Mouse (Mus musculus) CH12.LX (cell line): ENCODE measurements around the gene Cacna2d2. TPM values are rescaled to one million over a fixed set of nuclear protein-coding genes. Genes with fewer than 3 reads are reported as not detected.

Source experiments
- DNase-seq: peaks from one replicate; pipeline ENCODE4 v3.0.0-alpha.2; 2013; ENCODE audit errors: extremely low read depth
- H3K27ac ChIP-seq: 2 replicates; pipeline ENCODE4 v1.5.1; 2012; ENCODE audit warnings: low read depth, mild to moderate bottlenecking, control low read depth, moderate library complexity; ENCODE audit not compliant: insufficient read depth
- H3K27me3 ChIP-seq: replicated peaks from 2 replicates; pipeline ENCODE3; 2012; ENCODE audit warnings: inconsistent platforms
- H3K36me3 ChIP-seq, 2 experiments: replicated peaks in 1 of 2; 2 replicates each; pipeline versions ENCODE3 to v1.6.1; 2012; ENCODE audit warnings: inconsistent platforms in 1 of 2, low read length in 1 of 2, mild to moderate bottlenecking in 1 of 2, mixed read lengths in 1 of 2, moderate library complexity in 1 of 2; ENCODE audit not compliant: control insufficient read depth in 1 of 2, insufficient read depth in 1 of 2
- H3K4me1 ChIP-seq, 2 experiments: 2 replicates each; pipeline ENCODE4 v1.6.1; 2012; ENCODE audit warnings: inconsistent platforms in 1 of 2, moderate library complexity in 1 of 2; ENCODE audit not compliant: insufficient read depth in 2 of 2, control insufficient read depth in 1 of 2
- H3K4me2 ChIP-seq: 2 replicates; pipeline ENCODE4 v1.6.1; 2012; ENCODE audit warnings: low read depth, mild to moderate bottlenecking, control low read depth; ENCODE audit not compliant: poor library complexity, insufficient read depth, severe bottlenecking
- H3K4me3 ChIP-seq, 3 experiments: fragments of 150-350 bp in 1 of 3; sonication (generic) in 1 of 3; replicated peaks in 1 of 3; 2 replicates each; pipeline versions ENCODE3 to v1.5.1; 2011 to 2012; ENCODE audit warnings: low read depth in 2 of 3, low read length in 2 of 3, mild to moderate bottlenecking in 2 of 3, moderate library complexity in 2 of 3, control low read depth in 1 of 3, improper control_type of control experiment in 1 of 3, inconsistent platforms in 1 of 3, mixed read lengths in 1 of 3; ENCODE audit not compliant: poor library complexity in 1 of 3
- H3K79me2 ChIP-seq: replicated peaks from 2 replicates; pipeline ENCODE4 v1.6.1; 2012; ENCODE audit warnings: mild to moderate bottlenecking, moderate library complexity; ENCODE audit not compliant: control insufficient read depth, poor library complexity, insufficient read depth, severe bottlenecking; ENCODE audit errors: extremely low read depth
- H3K9ac ChIP-seq: 2 replicates; pipeline ENCODE4 v1.6.1; 2012; ENCODE audit warnings: low read depth, mild to moderate bottlenecking, control low read depth, moderate library complexity; ENCODE audit not compliant: insufficient read depth
- H3K9me3 ChIP-seq: replicated peaks from 2 replicates; pipeline ENCODE3; 2012; ENCODE audit warnings: low read length, inconsistent platforms, mixed read lengths
- BHLHE40 ChIP-seq: IDR thresholded peaks from 2 replicates; pipeline ENCODE4 v1.6.1; 2011; ENCODE audit warnings: mild to moderate bottlenecking, low read depth, low read length, improper control_type of control experiment
- ELF1 ChIP-seq: IDR thresholded peaks from 2 replicates; pipeline ENCODE4 v1.6.1; 2014; ENCODE audit warnings: low read depth, mild to moderate bottlenecking, inconsistent platforms, low read length, improper control_type of control experiment
- EP300 ChIP-seq: IDR thresholded peaks from 2 replicates; pipeline ENCODE4 v1.6.1; 2011; ENCODE audit warnings: low read length, improper control_type of control experiment
- IRF4 ChIP-seq: IDR thresholded peaks from 2 replicates; pipeline ENCODE4 v1.6.1; 2014; ENCODE audit warnings: low read depth, mild to moderate bottlenecking, inconsistent platforms, low read length, improper control_type of control experiment
- KAT2A ChIP-seq: IDR thresholded peaks from 2 replicates; pipeline ENCODE4 v1.6.1; 2012; ENCODE audit warnings: low read length, improper control_type of control experiment, inconsistent platforms; ENCODE audit not compliant: insufficient replicate concordance
- NELFE ChIP-seq: IDR thresholded peaks from 2 replicates; pipeline ENCODE4 v1.6.1; 2011; ENCODE audit warnings: low read depth, low read length, improper control_type of control experiment
- NRF1 ChIP-seq: IDR thresholded peaks from 2 replicates; pipeline ENCODE4 v1.6.1; 2014; ENCODE audit warnings: low read depth, mild to moderate bottlenecking, inconsistent platforms, low read length, improper control_type of control experiment, moderate library complexity
- PAX5 ChIP-seq: IDR thresholded peaks from 2 replicates; pipeline ENCODE4 v1.6.1; 2012; ENCODE audit warnings: low read length, inconsistent platforms, mixed read lengths
- POLR2AphosphoS2 ChIP-seq: IDR thresholded peaks from 2 replicates; pipeline ENCODE4 v1.6.1; 2011; ENCODE audit warnings: low read depth, low read length, improper control_type of control experiment
- RCOR1 ChIP-seq: conservative IDR thresholded peaks from 2 replicates; pipeline ENCODE4 v1.6.1; 2012; ENCODE audit warnings: low read depth, mild to moderate bottlenecking, inconsistent platforms, low read length, improper control_type of control experiment
- USF2 ChIP-seq: conservative IDR thresholded peaks from 2 replicates; pipeline ENCODE4 v1.6.1; 2011; ENCODE audit warnings: low read depth, low read length, improper control_type of control experiment
- ZC3H11A ChIP-seq: IDR thresholded peaks from 2 replicates; pipeline ENCODE4 v1.6.1; 2012; ENCODE audit warnings: low read depth, mild to moderate bottlenecking, inconsistent platforms, low read length, improper control_type of control experiment
- ZKSCAN1 ChIP-seq: IDR thresholded peaks from 2 replicates; pipeline ENCODE4 v1.6.1; 2012; ENCODE audit warnings: low read depth, inconsistent platforms, low read length, improper control_type of control experiment, borderline replicate concordance
- ZNF384 ChIP-seq: IDR thresholded peaks from 2 replicates; pipeline ENCODE4 v1.6.1; 2012; ENCODE audit warnings: low read depth, low read length, improper control_type of control experiment, inconsistent platforms
- dilution Hi-C: fragments of 300-500 bp; cut with MboI; formaldehyde crosslinking; loops from 2 replicates; pipeline ENCODE4 v1.14.3; 2020; ENCODE audit warnings: low sequenced_read_pairs; ENCODE audit not compliant: extremely low pct_unique_long_range_greater_than_20kb, extremely low pct_ligation_motif_present
- in situ Hi-C: fragments of 300-500 bp; cut with MboI; formaldehyde crosslinking; loops from 3 replicates; pipeline ENCODE4 v1.14.3; 2019; ENCODE audit warnings: low sequenced_read_pairs, low pct_ligation_motif_present, low pct_unique_long_range_greater_than_20kb, mixed read lengths
- polyA plus RNA-seq: library from polyadenylated mRNA; unstranded; fragments of >175 nt; gene quantifications from 2 replicates; pipeline ENCODE4 v1.2.1, GENCODE M21; 2012; ENCODE audit warnings: low read depth; ENCODE audit not compliant: insufficient read length
- total RNA-seq, 2 experiments: library from RNA; depleted of rRNA; stranded (reverse); fragments of 300-350 nt in 1 of 2; fragments of >200 nt in 1 of 2; gene quantifications; 2 replicates each; pipeline ENCODE4 v1.2.3; 2012 to 2014

The Cacna2d2 gene
- total and polyA plus RNA-seq, 3 experiments: 0.04 TPM; not detected in 2

GRCm38 (mm10) chr9:107547957-107548356 lies 148.5 kb downstream of the Cacna2d2 start:
- TF ChIP-seq PAX5 (no peak), ELF1 (no peak), ZKSCAN1 (no peak), EP300 (no peak), RCOR1 (no peak), BHLHE40 (no peak), NELFE (no peak), NRF1 (no peak), ZC3H11A (no peak), POLR2AphosphoS2 (no peak), IRF4 (no peak), USF2 (no peak)
- TF ChIP-seq, all 38 proteins: peak for 0
- dilution Hi-C loops (no loop called here), in situ Hi-C loops (no loop called here)
- no peaks in the 10 kb centered on the region for H3K9me3 ChIP-seq
- DNase-seq: no peak
- H3K4me2 ChIP-seq: no peak overlapping the region
- no peak overlapping the region for H3K27ac ChIP-seq
- H3K4me1 ChIP-seq: peaks cover 3 to 42% of the 10 kb centered on the region in 2 experiments
- H3K9ac ChIP-seq: no peak overlapping the region
- H3K4me3 ChIP-seq: no peak overlapping the region
- H3K27me3 ChIP-seq: no peaks in the 10 kb centered on the region
- peaks cover 23 to 38% of the 10 kb centered on the region in 2 experiments for H3K36me3 ChIP-seq
- no peaks in the 10 kb centered on the region for H3K79me2 ChIP-seq

GRCm38 (mm10) chr9:107548820-107549219 lies 149.4 kb downstream of the Cacna2d2 start:
- no peak for DNase-seq
- Histone ChIP-seq H3K27me3 (no peaks in the 10 kb centered on the region), H3K4me3 (no peak overlapping the region), H3K4me1 (peaks cover 5 to 49% of the 10 kb centered on the region in 2 experiments), H3K9ac (no peak overlapping the region), H3K27ac (no peak overlapping the region), H3K79me2 (no peaks in the 10 kb centered on the region; the same call in 1 of the 2 replicates), H3K36me3 (peaks cover 20 to 33% of the 10 kb centered on the region in 2 experiments), H3K4me2 (no peak overlapping the region), H3K9me3 (no peaks in the 10 kb centered on the region)
- no peak for TF ChIP-seq ZNF384
- no peak for TF ChIP-seq KAT2A
- no peak for TF ChIP-seq RCOR1
- in situ Hi-C loops: no loop called here
- dilution Hi-C loops: no loop called here
